Mouse (Mus musculus) lung, postnatal 0 days (tissue): ENCODE results near the gene Gm11559.

Experiments
- CTCF ChIP-seq: IDR thresholded peaks from 2 replicates; pipeline ENCODE4 v1.5.1; 2016; ENCODE audit warnings: antibody characterized with exemption, mild to moderate bottlenecking
- EP300 ChIP-seq: IDR thresholded peaks from 2 replicates; pipeline ENCODE4 v1.6.1; 2016; ENCODE audit warnings: antibody characterized with exemption, mild to moderate bottlenecking, control low read depth

DNA sequence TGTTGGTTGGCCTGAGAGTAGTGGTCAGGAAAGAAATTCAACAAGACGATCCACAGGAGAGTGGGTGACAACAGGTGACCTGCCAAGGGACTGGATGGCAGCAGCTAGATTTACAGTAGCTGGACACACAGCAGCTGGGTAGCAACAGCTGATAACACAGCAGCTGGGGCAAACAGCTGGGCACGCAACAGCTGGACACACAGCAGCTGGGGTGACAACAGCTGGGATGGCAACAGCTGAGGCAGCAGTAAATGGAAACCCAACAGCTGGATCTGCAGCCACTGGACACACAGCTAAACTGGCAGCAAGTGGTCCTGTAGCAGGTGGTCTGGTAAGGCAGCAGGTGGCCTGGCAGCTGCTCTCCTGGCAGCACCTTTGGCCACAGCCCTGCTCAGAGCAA, 17.5 kb upstream of the Gm11559 start:
- no peak for TF ChIP-seq CTCF
- no peak for TF ChIP-seq EP300
